Mouse (Mus musculus) kidney, adult 2 months (tissue): Measurements from ENCODE around the gene Nlgn3.

Experiments used
- CTCF ChIP-seq: fragments of 200-500 bp; conservative IDR thresholded peaks from 2 replicates; pipeline ENCODE4 v1.5.1; 2011; ENCODE audit warnings: low read depth, mild to moderate bottlenecking, control low read depth, low read length, moderate library complexity, mixed read lengths; ENCODE audit not compliant: insufficient read depth, insufficient read length
- POLR2A ChIP-seq: fragments of 200-500 bp; IDR thresholded peaks from one replicate; pipeline ENCODE4 v1.6.1; 2011; ENCODE audit warnings: low read depth, low read length, control low read depth

DNA sequence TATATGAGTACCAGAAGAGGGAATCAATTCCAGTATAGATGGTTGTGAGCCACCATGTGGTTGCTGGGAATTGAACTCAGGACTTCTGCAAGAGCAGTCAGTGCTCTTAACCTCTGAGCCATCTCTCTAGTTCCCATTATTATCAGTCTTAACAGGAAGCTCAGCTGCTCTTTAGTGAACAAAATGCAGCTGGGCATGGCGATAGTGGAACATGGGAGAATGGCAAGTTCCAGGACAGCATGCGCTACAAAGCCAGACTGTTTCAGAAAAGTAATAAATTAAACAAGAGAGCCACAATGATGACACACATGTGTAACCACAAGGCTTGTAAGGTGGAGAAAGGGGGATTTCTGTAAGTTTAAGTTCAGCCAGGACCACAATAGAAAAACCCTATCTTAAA, 46.5 kb downstream of the Nlgn3 start:
- no peak for TF ChIP-seq POLR2A
- no peak for TF ChIP-seq CTCF
